Mouse (Mus musculus): ENCODE results near the gene Comp. TPM values are rescaled to one million over a fixed set of nuclear protein-coding genes. Genes with fewer than 3 reads are reported as not detected.

Comp gene
- total and polyA plus RNA-seq, 3 experiments, result 0.13 to 0.16 TPM; not detected in 1

DNA sequence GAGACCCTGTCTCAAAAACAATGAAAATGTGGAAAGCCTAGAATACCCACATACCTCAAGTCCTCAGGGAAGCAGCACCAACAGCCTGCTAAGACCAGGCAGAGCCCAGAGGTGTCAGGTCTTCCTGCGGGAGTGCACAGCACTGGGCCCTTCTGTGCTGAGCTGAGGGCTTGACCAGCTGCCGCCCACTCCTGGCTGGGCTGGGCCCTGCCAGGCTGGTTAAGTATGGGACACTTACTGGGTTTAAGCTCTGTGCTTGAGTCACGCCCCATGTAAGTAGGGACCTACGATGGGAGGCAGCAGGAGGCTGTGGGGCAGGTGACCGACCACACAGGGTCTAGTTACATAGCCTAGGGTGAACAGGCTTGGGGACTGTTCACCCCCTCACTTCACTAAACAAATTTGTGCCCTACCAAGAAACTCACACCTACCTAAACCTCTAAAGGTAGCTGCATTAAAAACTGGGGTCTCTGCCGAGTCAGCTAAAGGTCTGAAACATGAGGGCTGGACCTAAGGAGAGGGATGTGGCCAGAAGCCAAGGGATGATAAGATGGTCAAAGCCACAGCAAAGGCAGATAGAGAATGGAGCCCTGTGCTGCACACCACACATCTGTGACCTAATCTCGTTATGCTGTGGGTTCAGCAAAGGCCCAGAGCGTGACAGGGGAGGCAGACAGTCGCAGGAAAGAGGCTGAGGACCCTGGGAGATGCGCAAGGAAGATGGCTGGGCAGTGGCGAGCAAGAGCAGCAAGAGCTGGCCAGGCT lies 46.7 kb downstream of the Comp start:
- Histone ChIP-seq H3K36me3 (replicated peaks in 1 of 2; ENCODE audit: control insufficient read depth in 1 of 2, insufficient read depth in 1 of 2, low read length in 1 of 2) (peaks cover 0 to 43% of the 10 kb centered on the region in 2 experiments), H3K9ac (ENCODE audit: insufficient read depth, low read depth) (no peak overlapping the region), H3K4me2 (ENCODE audit: insufficient read depth, low read depth, poor library complexity, severe bottlenecking) (no peak overlapping the region), H3K27me3 (replicated peaks) (no peaks in the 10 kb centered on the region), H3K79me2 (replicated peaks; ENCODE audit: control insufficient read depth, extremely low read depth, insufficient read depth, poor library complexity, severe bottlenecking) (no peaks in the 10 kb centered on the region), H3K4me3 (replicated peaks in 1 of 3; ENCODE audit: low read depth in 2 of 3, low read length in 2 of 3, poor library complexity in 1 of 3) (no peak overlapping the region), H3K27ac (ENCODE audit: insufficient read depth, low read depth) (no peak overlapping the region), H3K4me1 (ENCODE audit: control insufficient read depth in 1 of 2, insufficient read depth in 2 of 2) (no peaks in the 10 kb centered on the region; a peak in 1 of 4 replicates), H3K9me3 (replicated peaks; ENCODE audit: low read length) (no peaks in the 10 kb centered on the region)
- DNase-seq (ENCODE audit: extremely low read depth), result no peak
- in situ Hi-C loops (cut with MboI; ENCODE audit: low pct_ligation_motif_present, low pct_unique_long_range_greater_than_20kb, low sequenced_read_pairs), result loop anchor here (10.0 kb wide), 1 partner anchor 85 kb away; the partner anchor contains the start of gene Rex1bd
- dilution Hi-C loops (cut with MboI; ENCODE audit: extremely low pct_ligation_motif_present, extremely low pct_unique_long_range_greater_than_20kb, low sequenced_read_pairs), result no loop called here
- no peak for TF ChIP-seq MAFK (IDR thresholded peaks at IDR 0.05; ENCODE audit: insufficient replicate concordance, low read length)
- TF ChIP-seq USF1 (IDR thresholded peaks at IDR 0.05; ENCODE audit: low read depth, low read length), result no peak
- TF ChIP-seq MEF2A (IDR thresholded peaks at IDR 0.05; ENCODE audit: borderline replicate concordance, low read depth, low read length), result no peak
- no peak for TF ChIP-seq KAT2A (IDR thresholded peaks at IDR 0.05; ENCODE audit: insufficient replicate concordance, low read length)
- no peak for TF ChIP-seq JUND (conservative IDR thresholded peaks at IDR 0.05; ENCODE audit: low read depth, low read length)
- TF ChIP-seq MAZ (IDR thresholded peaks at IDR 0.05; ENCODE audit: low read depth, low read length), result no peak
- no peak for TF ChIP-seq CTCF (conservative IDR thresholded peaks at IDR 0.05 in 1 of 2, IDR thresholded peaks at IDR 0.05 in 1 of 2; ENCODE audit: low read depth in 2 of 2, low read length in 2 of 2)
- no peak for TF ChIP-seq GABPA (IDR thresholded peaks at IDR 0.05; ENCODE audit: insufficient replicate concordance, low read depth, low read length)
- no peak for TF ChIP-seq RCOR1 (conservative IDR thresholded peaks at IDR 0.05; ENCODE audit: low read depth, low read length)
- TF ChIP-seq SMC3 (IDR thresholded peaks at IDR 0.05; ENCODE audit: low read depth, low read length), result no peak
- no peak for TF ChIP-seq RAD21 (IDR thresholded peaks at IDR 0.05; ENCODE audit: low read depth, low read length)
- no peak for TF ChIP-seq POLR2AphosphoS2 (IDR thresholded peaks at IDR 0.05; ENCODE audit: low read depth, low read length)
- TF ChIP-seq ZKSCAN1 (IDR thresholded peaks at IDR 0.05; ENCODE audit: borderline replicate concordance, low read depth, low read length), result no peak
- no peak for TF ChIP-seq UBTF (IDR thresholded peaks at IDR 0.05; ENCODE audit: low read depth, low read length)
- TF ChIP-seq USF2 (conservative IDR thresholded peaks at IDR 0.05; ENCODE audit: low read depth, low read length), result no peak
- TF ChIP-seq HCFC1 (IDR thresholded peaks at IDR 0.05; ENCODE audit: low read depth, low read length), result no peak
- TF ChIP-seq ZNF384 (IDR thresholded peaks at IDR 0.05; ENCODE audit: low read depth, low read length), result no peak
- no peak for TF ChIP-seq EP300 (IDR thresholded peaks at IDR 0.05; ENCODE audit: low read length)
- no peak for TF ChIP-seq BHLHE40 (IDR thresholded peaks at IDR 0.05; ENCODE audit: low read depth, low read length)
- no peak for TF ChIP-seq ELF1 (IDR thresholded peaks at IDR 0.05; ENCODE audit: low read depth, low read length)

All from CH12.LX (cell line).